Mouse (Mus musculus) embryo, embryonic 10.5 days (tissue): ENCODE measurements around the gene Efcc1.

Source experiments
- DNase-seq: peaks from one replicate; pipeline ENCODE4 v3.0.0-alpha.2; 2015; ENCODE audit warnings: low spot score

Efcc1 gene

DNA sequence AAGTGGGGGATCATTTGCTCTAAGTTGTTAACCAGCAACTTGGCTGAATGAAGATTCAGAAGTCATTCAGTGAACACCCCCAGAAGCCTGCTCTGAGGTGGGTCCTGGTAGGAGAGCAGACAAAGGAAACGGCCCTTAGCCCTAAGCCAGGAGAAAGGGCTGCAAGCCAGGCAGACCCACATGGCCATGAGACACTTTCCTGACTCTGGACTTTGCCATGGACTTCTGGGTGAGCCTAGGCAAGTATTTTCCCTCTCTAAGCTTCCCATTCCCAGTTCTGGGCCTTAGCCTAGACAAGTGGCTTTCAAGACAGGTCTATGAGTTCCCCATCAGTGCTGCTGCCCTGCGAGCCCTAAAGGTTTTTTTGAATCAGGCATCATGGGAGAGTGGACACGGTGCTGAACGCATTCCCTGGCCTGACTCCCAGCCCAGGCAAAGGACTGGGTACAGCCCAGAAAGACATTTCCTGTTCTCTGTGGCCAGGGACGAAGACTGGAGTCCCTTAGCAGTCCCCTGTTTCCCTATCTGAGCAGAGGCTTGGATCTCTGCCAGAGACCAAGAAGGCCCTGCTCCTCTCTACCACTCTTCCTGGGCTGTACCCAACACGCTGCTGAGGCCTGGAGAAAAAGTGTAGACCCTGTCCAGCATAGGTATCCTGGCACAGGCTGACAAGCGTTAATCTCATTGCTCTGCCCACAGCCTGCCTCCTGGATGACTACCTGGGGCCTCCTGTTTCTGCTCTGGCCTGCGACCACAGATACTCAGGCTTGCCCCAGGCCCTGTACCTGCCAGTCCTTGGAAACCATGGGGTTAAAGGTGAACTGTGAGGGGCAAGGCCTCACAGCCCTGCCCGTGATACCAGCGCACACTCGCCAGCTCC lies 47.9 kb downstream of the Efcc1 start:
- no peak for DNase-seq

DNA sequence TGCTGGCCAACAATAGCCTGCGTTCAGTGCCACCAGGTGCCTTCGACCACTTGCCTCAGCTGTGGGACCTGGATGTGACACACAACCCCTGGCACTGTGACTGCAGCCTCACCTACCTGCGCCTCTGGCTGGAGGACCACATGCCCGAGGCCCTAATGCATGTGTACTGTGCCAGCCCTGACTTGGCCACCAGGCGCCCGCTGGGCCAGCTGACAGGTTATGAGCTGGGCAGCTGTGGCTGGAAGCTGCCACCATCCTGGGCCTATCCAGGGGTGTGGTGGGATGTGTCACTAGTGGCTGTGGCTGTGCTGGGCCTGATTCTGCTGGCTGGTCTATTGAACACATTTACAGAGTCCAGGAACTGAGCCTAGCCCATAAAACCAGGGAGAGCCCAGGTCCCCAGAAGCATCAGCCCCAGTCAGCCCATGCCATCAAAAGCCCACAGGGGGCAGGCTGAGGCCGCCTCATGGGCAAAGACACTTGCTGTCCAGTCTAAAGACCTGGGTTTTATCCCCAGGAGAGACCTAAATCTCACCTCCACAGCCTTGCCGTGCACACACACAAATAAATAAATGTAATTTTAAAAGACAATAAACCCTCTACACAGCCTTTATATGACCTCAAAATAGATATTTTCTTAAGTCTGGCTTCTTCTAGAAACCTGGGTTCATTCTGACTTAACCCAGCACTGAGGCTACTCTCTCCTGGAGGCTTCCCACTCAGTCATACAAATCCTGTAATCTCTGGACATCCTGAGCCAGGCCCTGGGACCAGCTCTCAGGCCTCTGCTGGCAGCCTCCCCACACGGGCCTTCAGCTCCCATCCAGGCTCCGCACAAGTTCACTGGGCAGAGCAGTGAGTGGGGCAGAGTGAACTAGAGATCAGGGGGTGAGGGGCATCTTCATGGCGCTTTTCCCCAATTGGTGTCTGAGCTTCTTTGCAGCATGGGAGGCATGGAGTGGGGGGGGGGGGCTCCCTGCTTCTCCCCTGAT lies 48.8 kb downstream of the Efcc1 start:
- no peak for DNase-seq

DNA sequence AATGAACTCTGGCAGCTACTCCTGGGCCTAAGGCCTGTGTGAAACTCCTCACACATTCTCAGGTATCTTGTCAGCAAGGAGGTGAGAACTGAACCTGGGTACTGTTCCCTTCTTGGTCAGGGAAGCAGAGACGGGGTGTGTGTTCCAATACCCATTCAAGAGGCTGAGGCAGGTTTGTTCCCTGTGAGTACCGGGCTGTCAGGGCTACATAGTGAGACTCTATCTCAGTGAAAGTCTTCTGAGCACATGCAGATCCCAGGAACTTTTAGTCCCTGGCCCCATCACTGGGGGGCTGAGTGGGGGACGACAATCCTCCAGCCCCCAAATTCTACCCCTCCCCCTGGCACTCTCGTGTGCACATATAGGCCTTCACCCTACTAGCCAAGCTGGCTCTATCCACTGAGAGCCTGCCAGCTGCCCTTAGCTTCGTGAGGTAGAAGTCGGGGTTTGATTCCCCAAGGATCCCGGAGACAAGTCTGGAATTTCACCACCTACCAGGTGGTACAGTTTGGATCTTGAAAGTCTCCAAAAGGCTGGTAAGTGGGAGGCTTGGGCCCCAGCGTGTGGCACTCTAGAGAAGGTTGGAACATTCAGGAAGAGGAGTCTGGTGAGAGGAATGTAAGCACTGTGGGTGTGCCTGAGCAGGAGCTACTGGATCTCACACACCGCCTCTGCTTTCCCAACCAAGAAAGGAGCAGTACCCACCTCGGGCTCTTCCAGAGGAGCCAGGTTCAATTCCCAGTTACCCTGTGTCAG lies 50.1 kb downstream of the Efcc1 start:
- no peak for DNase-seq

DNA sequence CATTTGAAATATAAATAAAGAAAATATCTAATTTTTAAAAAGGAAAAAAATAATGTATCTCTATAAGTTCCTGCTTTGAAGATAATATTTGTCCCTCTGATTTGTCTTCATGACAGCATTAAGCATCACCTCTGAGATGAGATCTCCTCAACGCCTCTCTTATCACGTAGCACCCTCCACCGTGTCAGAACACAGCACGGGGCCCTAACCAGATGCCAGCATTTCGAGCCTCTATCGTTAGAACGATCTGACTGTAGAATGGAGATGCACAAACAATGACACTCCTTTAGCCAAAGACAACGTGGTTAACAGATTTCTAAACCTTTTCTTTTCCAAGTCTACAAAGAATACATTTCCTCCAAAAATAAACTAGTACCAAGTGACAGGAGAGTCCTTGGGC lies 53.4 kb downstream of the Efcc1 start:
- no peak for DNase-seq

DNA sequence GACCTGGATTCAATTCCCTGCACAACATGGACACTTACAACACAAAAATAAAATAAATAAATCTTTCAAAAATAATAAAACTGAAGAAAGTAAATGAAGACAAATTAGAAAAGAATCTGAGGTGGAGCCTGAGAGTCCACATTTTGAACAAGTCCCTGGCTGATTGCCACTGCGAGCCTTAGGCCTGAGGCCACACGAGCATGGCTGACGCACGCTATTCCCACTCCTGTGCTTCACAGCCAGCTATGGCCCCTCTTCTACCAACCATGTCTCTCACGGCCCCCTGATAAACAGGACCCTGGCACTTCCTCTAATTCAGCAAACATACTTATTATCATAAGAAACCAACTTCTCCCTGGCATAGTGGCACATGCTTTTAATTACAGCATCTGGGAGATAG lies 56.0 kb downstream of the Efcc1 start:
- no peak for DNase-seq

DNA sequence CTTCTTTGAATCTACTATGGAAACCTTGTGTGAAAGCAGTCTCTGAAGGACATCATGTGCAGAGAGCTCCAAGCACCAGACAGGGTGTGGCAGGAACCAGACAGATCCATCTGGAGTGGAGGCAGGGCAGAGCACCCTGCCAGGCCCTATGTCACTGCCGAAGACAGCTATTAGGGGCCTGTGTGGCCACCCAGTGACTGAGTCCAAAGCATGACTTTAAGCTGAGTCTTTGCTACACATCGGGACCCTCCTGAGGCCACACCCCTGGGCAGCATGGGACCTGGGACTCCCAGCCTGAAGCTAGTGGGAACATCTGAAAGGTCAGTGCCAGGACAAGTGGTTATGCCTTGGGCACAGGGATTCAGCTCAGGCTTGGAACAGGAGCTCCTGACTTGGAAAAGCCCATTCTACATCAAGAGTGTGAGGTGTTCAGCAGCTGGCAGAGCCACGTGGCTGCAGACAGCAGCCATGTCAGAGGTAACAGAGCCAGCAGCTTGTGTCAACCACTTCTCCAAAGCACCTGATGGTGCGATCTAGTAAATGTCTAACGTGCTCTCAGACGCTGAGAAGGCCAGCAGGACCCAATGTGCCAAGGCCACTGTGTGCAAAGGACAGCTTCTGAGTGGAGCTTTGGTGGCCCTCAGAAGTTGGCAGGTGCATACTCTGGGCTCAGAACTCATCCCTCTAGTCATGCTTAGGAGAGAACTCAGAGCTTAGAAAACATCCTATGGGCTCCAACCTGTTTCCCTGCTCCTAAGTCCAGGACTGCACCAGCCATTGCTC lies 56.6 kb downstream of the Efcc1 start:
- no peak for DNase-seq

DNA sequence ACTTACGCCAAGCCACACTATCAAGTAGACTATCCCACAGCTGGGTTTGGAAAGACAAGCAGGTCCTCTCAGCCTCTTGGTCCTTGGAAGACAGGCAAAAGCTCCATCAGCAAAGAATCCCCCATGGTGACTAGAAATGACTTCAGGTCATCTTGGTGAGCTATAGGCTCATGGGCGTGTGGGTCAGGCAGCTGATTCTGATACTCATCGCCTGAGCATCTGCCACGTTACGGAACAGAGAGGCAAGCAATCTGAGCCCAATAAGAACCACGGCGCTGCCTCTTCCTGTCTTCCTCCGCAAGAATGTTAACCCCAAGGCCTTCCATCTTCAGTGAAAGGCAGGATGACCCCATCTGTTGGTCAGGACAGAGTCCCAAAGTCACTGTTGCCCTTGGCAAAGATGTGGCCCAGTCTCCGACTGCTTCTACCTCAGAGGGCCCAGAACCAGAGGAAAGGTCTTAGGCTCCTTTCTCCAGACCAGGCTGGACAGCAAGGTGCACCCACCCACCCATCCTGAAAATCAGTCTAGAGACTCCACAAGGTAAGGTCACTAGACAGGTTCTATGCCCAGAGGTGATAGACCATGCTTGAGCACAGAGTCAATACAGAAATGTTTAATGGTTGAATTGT lies 57.7 kb downstream of the Efcc1 start:
- no peak for DNase-seq

DNA sequence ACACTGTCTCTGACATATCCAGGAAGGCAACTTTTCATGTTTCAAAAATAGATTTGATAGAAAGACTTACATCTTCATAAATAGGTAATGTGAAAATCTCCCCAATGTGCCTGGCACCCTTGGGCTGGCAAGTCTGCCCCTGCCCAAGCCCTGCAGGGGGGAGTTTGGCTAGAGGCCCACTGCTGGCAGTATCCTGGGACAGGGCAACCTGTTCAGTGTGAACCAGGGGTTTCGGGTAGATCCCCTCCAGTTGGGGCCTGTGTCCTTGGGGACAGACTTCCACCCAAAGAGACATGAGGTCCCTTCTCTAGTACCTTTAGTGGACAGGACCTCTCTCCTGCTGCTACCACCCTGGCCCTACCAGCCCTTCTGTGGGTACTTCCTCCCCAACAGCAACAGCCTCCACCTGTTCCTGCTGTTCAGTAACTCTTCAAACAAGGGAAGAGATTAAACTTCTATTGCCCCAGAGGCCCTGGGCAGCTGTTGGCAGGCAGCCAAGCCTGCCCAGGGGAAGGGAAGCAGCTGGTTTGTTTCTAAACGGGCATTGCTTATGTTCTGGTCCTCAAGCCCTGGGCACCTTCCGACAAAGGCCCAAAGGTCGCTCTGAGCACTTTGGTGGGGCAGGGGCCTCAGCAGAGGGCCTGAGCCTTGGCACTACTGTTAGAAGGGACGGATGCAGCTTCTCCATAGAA lies 58.4 kb downstream of the Efcc1 start:
- DNase-seq = no peak

DNA sequence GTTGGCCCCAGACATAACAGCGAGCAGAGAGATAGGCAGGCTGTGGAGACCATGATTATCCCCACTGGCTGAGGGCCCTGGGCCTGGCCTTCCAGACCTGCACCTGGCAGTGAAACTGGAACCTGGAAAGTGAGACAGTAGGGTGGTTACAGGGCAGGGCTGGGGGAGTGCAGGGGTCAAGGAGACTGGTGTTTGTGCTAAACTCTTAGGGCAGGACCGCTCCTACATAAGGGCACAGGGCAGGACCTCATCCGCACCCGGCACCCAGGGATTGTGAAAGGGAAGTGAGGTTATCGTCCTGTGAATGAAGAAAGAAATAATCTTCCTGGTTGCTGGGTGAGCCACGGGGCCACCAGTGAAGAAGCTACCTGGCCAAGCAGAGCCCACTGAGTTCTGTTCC lies 59.1 kb downstream of the Efcc1 start:
- no peak for DNase-seq

DNA sequence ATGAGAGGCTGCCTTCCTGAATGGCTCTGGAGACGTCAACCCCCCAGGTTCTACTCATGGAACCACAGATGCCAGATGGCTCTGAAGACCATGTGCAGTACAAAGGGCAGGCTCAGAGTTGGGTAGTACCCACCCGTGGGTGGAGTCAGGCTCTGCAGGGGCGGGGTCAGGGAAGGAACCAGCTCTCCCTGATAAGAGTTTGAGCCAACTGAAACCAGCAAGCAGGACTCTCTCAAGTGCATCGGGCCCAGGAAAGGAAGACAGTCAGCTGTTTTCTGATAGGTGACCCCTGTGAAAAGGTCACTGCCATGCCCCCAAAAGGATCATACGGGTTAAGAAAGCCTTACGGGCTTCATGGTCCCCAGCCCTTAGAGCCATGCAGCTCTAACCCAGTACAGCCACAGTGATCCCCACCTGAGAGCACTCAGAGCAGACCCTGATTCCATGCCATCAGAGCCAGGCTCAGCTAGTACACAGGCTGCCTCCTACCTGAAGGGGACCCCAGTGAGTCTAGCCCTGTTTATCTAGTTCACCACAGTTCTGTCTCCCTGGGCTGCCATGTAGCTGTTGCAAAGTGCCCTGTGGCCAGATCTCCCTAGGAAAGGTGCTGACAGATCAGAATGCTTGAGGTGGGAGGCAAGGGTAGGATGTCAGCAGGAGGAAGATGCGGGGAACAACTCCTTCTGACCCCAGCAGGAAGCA lies 60.3 kb downstream of the Efcc1 start:
- DNase-seq = no peak

DNA sequence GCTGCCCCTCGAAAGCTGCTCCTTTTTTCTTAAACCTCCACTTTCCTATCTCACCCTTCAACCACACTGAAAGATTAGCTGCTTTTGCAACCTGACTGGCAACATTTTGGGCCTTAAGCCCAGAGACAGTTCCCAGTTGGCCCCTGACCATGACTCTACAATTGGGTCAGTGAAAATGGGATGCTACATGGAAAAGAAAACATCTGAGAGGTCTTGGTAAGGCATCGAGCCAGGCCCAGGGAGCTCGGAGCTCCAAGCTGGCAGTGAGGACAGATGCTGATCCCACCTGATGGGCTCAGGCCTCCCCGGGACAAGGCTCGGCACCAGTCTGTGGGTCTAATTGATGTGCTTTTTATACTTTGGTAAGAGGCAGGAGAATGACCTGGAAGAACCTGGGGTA lies 61.2 kb downstream of the Efcc1 start:
- DNase-seq = no peak

DNA sequence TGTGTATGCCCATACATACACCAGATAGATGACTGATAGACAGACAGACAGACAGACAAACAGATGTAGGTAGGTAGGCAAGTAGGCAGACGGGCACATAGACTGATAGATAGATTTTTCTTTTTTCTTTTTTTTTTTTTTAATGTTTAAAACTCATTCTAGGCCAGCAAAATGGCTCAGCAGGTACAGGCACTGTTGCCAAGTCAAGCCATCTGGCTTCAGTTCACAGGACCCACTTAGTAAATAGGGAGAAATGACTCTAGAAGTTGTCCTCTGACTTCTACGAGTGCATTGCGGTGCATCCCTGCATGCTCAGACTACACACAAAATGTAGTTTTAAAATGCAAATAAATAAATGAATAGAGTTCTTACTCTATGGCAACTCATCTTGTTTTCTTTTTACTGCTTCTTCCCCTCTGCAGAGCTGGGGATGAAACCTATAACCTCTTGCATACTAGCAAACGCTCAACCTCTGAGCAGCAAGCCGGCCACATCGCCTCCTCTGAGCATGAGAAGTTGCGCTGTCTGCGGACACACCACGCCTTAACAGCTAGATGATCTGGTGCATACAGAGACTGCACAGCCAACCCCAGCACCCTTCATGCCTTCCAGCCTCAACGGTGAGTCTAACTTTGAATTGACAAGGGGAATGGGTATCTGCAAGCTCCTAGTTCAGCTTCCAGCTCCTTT lies 63.3 kb downstream of the Efcc1 start:
- no peak for DNase-seq

DNA sequence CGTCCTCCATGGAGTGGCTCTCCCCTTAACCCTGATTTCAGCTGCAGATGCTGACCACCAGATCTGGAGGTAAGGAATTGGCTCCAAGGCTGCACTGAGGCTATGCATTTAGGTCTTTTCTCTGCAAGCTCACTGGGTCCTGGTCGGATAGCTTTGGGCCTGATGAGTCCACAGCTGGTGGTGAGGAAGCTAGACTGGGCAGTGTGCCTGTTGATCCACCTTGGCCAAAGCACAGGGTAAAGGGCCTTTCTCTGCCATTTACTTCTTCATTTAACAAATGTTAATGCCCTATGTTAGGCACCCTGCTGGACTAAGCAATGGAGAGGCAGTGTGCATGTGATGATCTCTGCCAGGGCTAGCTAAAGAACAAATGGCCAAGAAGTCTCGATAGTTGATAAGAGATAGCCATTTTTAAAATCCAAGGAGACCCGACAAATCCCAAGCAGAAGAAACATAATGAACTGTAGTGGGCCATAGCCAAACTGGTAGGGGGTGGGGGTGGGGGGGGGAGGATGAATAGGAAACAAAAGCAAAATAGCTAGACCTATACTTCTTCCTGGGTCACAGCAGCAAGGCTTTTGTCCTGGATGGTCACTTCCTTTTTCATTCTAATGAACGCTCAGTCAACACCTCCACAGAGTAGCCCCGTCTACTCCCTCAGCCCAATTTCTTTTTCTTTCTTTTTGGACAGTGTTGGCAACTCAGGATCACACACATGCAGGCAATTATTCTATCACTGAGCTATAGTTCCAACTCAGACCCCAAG lies 64.9 kb downstream of the Efcc1 start:
- no peak for DNase-seq

DNA sequence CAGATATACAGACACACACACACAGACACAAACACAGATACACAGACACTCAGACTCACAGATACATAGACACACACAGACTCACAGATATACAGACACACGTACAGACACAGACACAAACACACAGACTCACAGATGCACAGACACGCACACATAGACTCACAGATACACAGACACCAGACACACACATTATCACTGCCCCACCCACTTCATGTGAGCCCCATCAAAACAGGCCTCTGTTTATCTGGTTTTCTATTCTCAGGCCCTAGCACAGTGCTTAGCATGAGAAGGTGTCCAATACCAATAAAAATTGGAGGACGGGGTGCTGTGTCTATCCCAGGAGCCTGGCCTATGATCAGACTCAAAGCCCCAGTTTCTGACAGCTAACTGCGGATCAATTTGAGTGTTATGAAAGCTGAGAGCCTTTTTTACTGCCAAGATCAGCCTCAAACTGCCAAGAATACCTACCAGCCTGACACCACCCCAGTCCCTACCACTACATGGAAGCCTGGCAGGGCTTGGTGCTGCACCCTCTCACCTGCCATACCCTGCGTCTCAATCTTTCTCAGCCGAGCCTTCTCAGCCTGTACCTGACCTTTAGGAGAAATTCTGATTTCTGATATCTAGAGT lies 65.7 kb downstream of the Efcc1 start:
- DNase-seq = no peak

DNA sequence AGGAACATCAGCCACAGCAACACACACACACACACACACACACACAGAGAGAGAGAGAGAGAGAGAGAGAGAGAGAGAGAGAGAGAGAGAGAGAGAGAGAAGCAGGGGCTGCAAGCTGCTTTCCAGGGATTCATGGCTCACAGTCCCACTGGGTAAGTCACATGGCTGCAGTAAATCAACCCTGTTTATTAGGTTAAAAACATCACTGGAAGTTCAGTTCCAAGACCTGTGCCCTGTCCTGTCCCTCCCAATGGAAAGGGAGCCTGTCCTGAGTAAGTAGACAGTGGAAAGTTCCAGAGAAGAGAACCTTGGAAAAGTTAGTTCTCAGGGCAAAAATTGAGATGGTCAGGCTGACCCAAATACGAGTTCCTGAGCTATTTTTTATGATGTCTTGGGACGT lies 66.7 kb downstream of the Efcc1 start:
- DNase-seq = no peak

DNA sequence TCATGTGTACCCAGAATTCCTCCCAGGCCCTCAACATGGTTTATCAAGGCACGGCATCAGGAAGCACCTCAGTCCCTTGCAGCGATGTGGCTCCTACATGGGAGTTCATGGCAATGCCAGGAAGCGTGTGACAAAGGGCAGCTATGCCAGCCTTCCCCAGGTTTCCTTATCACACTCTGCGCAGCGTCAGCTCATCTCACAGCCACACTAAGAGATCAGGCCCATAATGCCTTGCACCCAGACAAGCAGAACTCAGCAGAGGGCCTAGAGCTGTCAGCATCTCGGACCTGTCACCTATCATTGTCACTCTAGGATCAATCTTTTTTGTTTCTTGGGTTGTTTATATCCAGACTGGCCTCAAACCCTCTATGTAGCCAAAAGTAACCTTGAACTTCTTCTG lies 68.9 kb downstream of the Efcc1 start:
- no peak for DNase-seq

DNA sequence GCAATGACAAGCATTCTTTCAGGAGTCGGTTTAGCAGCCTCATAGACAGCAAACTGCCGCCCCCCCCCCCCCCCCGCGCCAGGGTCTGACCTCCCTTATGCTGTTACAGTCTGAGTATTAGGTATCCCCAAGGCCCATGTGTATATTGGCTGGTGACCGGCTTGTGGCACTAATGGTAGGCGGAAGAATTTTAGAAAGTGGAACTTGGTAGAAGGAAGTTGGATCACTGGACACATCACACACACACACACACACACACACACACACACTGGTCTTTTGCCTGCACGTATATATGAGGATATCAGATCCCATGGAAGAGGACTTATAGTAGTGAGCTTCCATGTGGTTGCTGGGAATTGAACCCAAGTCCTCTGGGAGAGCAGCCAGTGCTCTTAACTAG lies 71.8 kb downstream of the Efcc1 start:
- no peak for DNase-seq

DNA sequence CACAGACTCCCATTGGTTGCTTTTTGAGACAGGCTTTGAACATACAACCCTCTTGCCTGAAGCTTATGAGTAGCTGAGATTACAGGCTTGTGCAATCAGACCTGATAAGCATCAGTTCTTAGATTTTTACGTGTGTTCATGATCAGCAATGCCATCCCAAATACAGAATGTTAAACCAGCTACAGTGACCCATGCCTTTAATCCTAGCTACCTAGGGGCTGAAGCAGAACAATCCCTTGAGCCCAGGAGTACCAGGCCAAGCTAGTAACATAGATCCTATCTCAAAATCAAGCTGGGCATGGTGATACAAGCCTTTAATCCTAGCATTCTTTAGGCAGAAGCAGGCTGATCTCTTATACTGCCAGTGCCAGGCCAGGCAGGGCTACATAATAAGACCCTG lies 73.4 kb downstream of the Efcc1 start:
- DNase-seq = no peak
